Mouse (Mus musculus): ENCODE measurements at regions not wholly inside any gene's neighbourhood (a gene's known extent, or its start where the extent isn't known, plus 50 kb on each side); places are given as distances from the start of the nearest gene placed in this dataset.
A peak's percentile ranks its signal among the peaks of the same experiment; 100 is the strongest.

DNA sequence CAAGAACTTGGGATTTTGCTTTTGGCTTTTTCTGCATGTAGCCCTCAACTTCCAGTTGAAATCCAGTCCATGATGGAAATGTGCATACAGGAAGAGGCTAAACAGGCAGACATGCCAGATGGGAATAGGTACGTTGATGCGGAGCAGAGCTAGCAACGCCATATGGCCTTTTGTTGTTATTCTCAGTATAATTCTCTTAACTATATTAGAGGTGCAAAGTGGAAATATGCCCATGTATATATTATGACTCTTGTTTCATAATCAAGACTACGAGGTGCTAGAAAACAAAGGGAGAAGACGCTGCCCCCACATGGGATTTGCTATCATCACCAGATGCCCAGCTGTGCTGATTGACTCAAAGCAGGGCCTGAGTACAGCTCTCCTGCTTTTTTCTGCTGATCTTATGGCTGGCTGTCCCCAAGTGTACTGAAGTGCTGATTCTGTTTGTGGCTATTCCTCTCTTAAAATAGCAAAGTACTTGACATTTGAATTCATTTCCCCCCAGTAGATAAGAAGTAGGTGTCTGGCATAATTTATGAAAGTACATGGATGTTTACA is 159.7 kb upstream of the Tmtc4 start:
- Histone ChIP-seq H3K9ac (no peak overlapping the region), H3K4me2 (no peak overlapping the region), H3K9me3 (replicated peaks) (no peaks in the 10 kb centered on the region), H3K4me3 (replicated peaks) (no peak overlapping the region), H3K4me1 (replicated peaks) (no peaks in the 10 kb centered on the region), H3K27me3 (no peaks in the 10 kb centered on the region), H3K36me3 (no peaks in the 10 kb centered on the region), H3K27ac (no peak overlapping the region)
- DNase-seq = no peak
- WGBS (ENCODE audit: insufficient replicate concordance) = 56% methylated on average over 5 of the region's 5 CpGs
- ATAC-seq (ENCODE audit: low read depth) = no peak

DNA sequence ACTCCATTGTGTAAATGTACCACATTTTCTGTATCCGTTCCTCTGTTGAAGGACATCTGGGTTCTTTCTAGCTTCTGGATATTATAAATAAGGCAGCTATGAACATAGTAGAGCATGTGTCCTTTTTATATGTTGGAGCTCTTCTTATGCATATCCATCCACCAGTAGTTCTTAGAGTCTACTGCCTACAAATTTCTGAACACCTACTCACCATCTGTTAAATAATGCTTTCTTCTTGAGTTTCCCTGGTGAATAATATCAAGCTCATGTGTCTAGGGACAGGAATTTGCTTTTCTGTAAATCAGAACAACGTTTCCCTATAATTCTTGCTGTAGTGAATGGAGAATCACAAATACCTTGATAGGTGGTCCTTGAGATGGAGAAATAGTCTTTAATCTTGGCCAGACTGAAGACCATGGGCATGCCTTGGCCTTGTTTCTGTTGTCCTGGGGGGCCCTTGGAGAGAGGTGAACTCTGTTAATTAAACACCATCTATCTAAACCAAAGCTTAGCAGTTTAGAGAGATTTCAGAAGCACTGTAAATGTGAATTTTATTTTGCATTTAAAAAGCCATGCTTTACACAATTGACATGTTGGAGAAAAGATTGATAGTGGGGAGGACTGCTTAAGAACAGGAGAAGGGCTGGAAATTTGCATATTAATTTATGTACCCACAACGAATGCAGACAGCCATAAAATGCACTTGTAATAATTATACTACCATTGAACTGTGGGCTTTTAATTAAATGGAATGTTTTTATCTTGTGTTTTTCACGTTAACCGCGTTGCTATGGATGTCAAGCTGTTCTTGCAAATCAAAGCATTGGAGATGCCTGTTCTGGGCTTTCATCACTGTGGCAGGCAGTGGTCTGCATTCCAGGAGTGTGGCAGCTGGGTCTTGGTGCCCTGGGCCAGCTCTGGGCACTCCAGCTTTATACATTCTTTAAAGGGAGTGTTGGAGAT is 155.2 kb upstream of the Tmtc4 start:
- WGBS (ENCODE audit: insufficient replicate concordance) = 55% methylated on average over 6 of the region's 6 CpGs
- Histone ChIP-seq H3K4me1 (replicated peaks) (no peaks in the 10 kb centered on the region), H3K9ac (no peak overlapping the region), H3K27me3 (no peaks in the 10 kb centered on the region), H3K9me3 (replicated peaks) (no peaks in the 10 kb centered on the region), H3K4me2 (no peak overlapping the region), H3K4me3 (replicated peaks) (no peak overlapping the region), H3K36me3 (no peaks in the 10 kb centered on the region), H3K27ac (no peak overlapping the region)
- ATAC-seq (ENCODE audit: low read depth) = no peak
- no peak for DNase-seq

DNA sequence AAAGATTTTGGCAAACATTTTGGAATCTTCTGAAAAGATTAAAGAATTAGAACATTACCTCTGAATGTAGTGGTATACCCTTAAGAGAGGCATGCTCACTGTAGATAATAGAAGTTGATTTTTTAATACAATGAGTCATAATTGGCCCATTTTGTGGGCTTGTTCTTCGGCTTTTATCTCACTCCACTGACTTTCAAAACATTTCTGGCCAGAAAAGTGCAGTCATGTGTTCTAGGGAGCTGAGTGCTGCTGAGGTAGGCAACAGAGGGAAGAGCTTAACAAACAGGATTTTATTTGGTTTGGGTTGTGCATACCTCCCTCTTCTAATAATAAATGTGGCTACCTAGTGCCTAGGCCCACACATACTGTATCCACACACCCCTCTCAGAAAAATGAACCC is 150.1 kb upstream of the Tmtc4 start:
- 33% methylated on average over 1 of the region's 1 CpGs for WGBS (ENCODE audit: insufficient replicate concordance)
- no peaks in the 10 kb centered on the region for H3K4me1 ChIP-seq (replicated peaks)
- no peak for ATAC-seq (ENCODE audit: low read depth)

DNA sequence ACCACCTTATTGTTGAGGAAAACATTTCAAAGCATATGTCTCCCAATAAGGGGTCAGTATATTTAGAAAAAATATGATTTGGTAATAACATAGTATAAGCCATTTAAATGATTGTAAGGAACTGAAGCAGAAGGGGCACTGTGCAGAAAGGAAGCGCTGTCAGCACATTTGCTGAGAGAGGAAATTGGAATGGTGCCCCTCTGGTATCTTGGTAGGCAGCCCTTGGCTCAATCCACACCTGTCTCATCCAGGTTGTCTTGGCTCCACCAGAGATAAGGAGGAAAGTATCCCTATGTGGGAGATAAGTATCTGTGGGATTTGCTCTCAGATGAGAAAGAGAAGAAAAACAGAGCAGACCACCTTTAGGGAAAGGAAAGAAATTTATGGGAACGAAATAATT is 136.5 kb upstream of the Tmtc4 start:
- Histone ChIP-seq H3K4me3 (replicated peaks) (no peak overlapping the region), H3K4me1 (replicated peaks) (no peaks in the 10 kb centered on the region), H3K9me3 (replicated peaks) (0 out of 2 replicates have a peak, but pooled peaks cover 3% of the 10 kb centered on the region), H3K9ac (no peak overlapping the region), H3K27ac (no peak overlapping the region), H3K27me3 (no peaks in the 10 kb centered on the region), H3K36me3 (no peaks in the 10 kb centered on the region), H3K4me2 (no peak overlapping the region)
- no peak for DNase-seq
- 45% methylated on average over 2 of the region's 2 CpGs for WGBS (ENCODE audit: insufficient replicate concordance)
- no peak for ATAC-seq (ENCODE audit: low read depth)

More for the DNA sequence above, 150.1 kb upstream of the Tmtc4 start:
- H3K9ac ChIP-seq = no peak overlapping the region
- H3K27ac ChIP-seq = no peak overlapping the region
- no peak for DNase-seq
- H3K4me2 ChIP-seq = no peak overlapping the region
- H3K4me3 ChIP-seq (replicated peaks) = no peak overlapping the region
- H3K36me3 ChIP-seq = no peaks in the 10 kb centered on the region
- no peaks in the 10 kb centered on the region for H3K9me3 ChIP-seq (replicated peaks)
- no peaks in the 10 kb centered on the region for H3K27me3 ChIP-seq

DNA sequence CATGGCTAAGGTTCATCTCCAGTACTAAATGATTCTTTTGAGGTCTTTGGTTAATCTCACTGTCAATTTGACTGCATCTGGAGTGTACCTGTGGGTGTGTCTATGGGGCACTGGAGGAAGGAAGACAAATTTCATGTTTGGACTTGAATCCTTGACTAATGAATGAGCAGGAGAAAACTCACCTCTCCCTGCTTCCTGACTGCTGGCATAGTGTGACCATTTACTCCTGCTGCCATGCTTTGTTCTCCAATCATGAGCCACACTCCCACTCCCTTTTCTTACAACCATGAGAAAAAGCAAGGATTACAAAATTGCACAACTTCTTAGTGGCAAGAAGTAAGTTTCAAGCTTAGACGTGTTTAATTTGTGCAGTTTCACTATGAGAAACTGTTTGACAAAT is 132.5 kb upstream of the Tmtc4 start:
- 54% methylated on average over 1 of the region's 1 CpGs for WGBS (ENCODE audit: insufficient replicate concordance)
- Histone ChIP-seq H3K9ac (no peak overlapping the region), H3K4me1 (replicated peaks) (no peaks in the 10 kb centered on the region), H3K9me3 (replicated peaks) (no peaks in the 10 kb centered on the region), H3K4me3 (replicated peaks) (no peak overlapping the region), H3K4me2 (no peak overlapping the region), H3K27me3 (no peaks in the 10 kb centered on the region), H3K27ac (no peak overlapping the region), H3K36me3 (no peaks in the 10 kb centered on the region)
- ATAC-seq (ENCODE audit: low read depth) (no peak), DNase-seq (no peak)

DNA sequence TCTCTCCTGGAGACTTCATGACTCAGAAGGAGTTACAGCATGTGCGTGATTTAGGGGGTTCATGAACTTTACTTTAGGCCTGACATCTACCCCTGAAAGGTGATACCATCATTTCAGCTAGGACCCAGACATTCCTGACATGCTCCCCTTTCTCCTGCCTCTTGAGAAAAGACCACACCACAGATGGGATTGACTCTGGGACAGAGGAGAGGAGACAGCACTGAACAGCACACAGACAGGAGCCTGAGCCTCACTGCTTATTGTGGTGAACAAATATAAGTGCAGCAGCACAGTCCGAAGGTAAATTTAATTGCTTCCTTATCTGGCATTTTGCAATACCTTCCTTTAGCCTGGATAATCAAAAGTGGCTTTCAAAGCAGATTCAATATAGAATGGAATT is 126.7 kb upstream of the Tmtc4 start:
- Histone ChIP-seq H3K9me3 (replicated peaks) (no peaks in the 10 kb centered on the region), H3K4me2 (no peak overlapping the region), H3K4me3 (replicated peaks) (no peak overlapping the region), H3K27me3 (no peaks in the 10 kb centered on the region), H3K27ac (no peak overlapping the region), H3K4me1 (replicated peaks) (no peaks in the 10 kb centered on the region), H3K36me3 (no peaks in the 10 kb centered on the region), H3K9ac (no peak overlapping the region)
- no peak for DNase-seq
- WGBS (ENCODE audit: insufficient replicate concordance) = 52% methylated on average over 2 of the region's 2 CpGs
- ATAC-seq (ENCODE audit: low read depth) = no peak

DNA sequence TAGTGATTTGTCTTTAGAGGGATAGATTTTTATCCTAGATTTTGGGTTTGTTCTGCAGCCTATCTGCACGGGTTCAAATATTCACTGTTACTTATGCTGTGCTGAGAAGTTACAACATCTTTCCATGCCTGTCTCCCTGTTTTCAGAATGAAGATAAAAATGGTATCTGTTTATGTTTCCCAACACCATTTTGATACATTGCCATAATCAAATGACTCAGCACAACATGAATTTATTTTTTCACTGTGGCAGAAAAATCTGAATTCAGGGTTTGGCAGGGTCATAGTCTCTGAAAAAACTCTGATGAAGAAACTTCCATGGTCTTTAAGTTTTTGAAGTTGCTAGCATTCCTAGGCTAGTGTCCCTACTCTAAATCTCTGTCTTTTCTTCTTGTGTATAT is 116.5 kb upstream of the Tmtc4 start:
- 44% methylated on average over 1 of the region's 1 CpGs for WGBS (ENCODE audit: insufficient replicate concordance)
- H3K4me1 ChIP-seq (replicated peaks) = no peaks in the 10 kb centered on the region
- H3K4me3 ChIP-seq (replicated peaks) = no peak overlapping the region

DNA sequence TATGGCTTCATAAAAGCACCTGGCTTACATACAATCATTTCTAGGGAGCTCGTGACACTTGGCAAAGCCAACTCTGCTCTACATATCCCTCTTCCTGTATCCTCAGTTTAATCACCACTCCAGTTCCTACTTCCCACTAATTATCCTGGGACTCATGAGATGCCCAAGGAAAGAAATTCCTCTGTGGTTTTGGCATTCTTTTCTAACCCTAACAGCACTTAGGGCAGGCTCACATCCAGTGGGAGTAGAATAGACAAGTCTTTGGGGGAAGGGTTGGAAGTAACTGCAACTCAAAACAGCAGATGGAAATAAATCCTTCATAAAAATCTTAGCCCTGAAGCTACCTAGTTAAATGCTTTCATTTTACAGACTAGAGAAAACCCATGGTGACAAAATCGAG is 112.3 kb upstream of the Tmtc4 start:
- no peak overlapping the region for H3K27ac ChIP-seq
- no peak for ATAC-seq (ENCODE audit: low read depth)
- H3K36me3 ChIP-seq = no peaks in the 10 kb centered on the region
- 0 out of 2 replicates have a peak, but pooled peaks cover 2% of the 10 kb centered on the region for H3K9me3 ChIP-seq (replicated peaks)
- H3K4me2 ChIP-seq = no peak overlapping the region
- no peak overlapping the region for H3K4me3 ChIP-seq (replicated peaks)
- H3K9ac ChIP-seq = no peak overlapping the region
- no peaks in the 10 kb centered on the region for H3K4me1 ChIP-seq (replicated peaks)
- no peak for DNase-seq
- H3K27me3 ChIP-seq = no peaks in the 10 kb centered on the region
- 51% methylated on average over 2 of the region's 2 CpGs for WGBS (ENCODE audit: insufficient replicate concordance)

More for the DNA sequence above, 116.5 kb upstream of the Tmtc4 start:
- Histone ChIP-seq H3K27ac (no peak overlapping the region), H3K9ac (no peak overlapping the region), H3K36me3 (no peaks in the 10 kb centered on the region), H3K4me2 (no peak overlapping the region), H3K27me3 (no peaks in the 10 kb centered on the region), H3K9me3 (replicated peaks) (0 out of 2 replicates have a peak, but pooled peaks cover 3% of the 10 kb centered on the region)
- DNase-seq = no peak
- no peak for ATAC-seq (ENCODE audit: low read depth)

DNA sequence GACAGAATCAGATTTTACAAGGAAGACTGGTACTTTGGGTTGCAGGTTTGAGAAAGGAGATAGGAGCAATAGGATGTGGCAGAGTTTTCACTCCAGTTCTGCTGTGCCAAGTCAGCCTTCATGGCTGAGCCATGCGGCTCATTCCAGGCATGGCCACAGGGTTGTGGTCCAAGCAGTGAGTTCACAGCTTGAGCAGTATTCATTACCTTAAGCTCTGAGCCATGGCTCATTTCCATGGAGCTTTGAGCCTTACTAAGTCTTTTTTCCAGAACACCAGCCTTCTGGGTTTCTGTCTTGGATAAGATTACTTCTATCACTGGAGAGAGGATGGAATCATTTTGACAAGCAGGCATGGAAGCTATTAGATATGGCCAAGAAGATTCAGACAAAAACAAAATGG is 98.2 kb upstream of the Tmtc4 start:
- DNase-seq (no peak), ATAC-seq (ENCODE audit: low read depth) (no peak)
- 81% methylated on average over 1 of the region's 1 CpGs for WGBS (ENCODE audit: insufficient replicate concordance)

DNA sequence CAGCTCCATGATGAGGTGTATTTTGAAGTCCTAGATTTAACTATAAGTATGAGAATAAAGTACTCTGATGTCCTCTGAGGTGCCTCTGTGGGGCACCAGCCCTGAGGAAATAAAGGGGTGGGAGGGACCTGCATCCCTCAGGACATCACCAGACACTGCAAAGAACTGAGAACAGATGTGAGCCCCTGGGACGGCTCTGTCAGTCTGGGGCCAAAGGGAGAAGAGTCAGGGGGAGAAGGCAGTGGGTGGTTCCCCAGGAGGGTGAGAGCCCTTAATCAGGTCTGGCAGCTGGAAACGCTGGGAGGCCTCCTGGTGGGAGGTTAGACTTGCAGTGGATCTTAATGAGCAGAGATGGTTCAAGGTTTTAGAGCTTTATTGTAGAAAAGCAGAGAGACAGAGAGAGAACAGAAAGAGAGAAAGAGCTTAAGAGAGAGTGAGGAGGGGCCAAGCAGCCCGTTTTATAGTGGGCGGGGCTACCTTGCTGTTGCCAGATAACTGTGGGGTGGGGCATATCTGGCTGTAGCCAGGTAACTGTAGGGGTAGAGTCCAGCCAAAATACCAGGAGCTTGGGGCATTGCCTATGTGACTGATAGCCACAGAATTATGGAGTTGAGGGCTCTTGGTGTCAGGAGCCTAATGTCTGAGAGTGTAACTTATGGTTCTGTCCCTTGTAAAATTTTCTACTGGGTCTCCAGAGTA is 97.3 kb upstream of the Tmtc4 start:
- WGBS (ENCODE audit: insufficient replicate concordance) = 24% methylated on average over 4 of the region's 4 CpGs
- ATAC-seq (ENCODE audit: low read depth) = peak; percentile 87
- peak overlapping the region; percentile 14; the same call in 1 of the 2 replicates for H3K4me2 ChIP-seq

More for the DNA sequence above, 98.2 kb upstream of the Tmtc4 start:
- H3K27ac ChIP-seq = no peak overlapping the region
- no peak overlapping the region for H3K4me2 ChIP-seq
- H3K27me3 ChIP-seq = no peaks in the 10 kb centered on the region
- H3K4me1 ChIP-seq (replicated peaks) = peaks cover 22% of the 10 kb centered on the region
- no peak overlapping the region for H3K9ac ChIP-seq
- H3K36me3 ChIP-seq = no peaks in the 10 kb centered on the region
- no peaks in the 10 kb centered on the region for H3K9me3 ChIP-seq (replicated peaks)
- H3K4me3 ChIP-seq (replicated peaks) = no peak overlapping the region

DNA sequence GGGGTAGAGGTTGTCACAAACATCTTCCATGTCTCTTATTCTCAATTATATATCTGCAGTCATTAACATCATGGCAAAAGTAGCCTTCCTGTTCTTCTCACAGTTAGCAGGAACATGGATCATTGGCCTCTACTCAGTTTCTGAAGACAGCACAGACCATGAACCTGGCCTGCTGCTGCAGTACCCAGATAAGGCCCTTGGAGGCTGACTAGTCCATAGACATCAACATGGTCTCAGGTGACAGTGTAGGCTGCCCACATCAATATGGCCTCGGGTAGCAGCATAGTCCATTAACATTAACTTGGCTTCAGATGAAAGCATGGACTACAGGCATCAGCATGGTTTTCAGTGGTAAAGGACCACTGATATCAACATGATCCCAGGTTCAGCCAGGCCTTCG is 95.9 kb upstream of the Tmtc4 start:
- no peaks in the 10 kb centered on the region for H3K9me3 ChIP-seq (replicated peaks)
- H3K4me2 ChIP-seq = no peak overlapping the region
- no peaks in the 10 kb centered on the region for H3K36me3 ChIP-seq
- ATAC-seq (ENCODE audit: low read depth) (peak; percentile 70), DNase-seq (no peak)
- no peaks in the 10 kb centered on the region for H3K27me3 ChIP-seq
- peaks cover 22% of the 10 kb centered on the region for H3K4me1 ChIP-seq (replicated peaks)
- H3K27ac ChIP-seq = no peak overlapping the region
- 71% methylated on average over 2 of the region's 2 CpGs for WGBS (ENCODE audit: insufficient replicate concordance)
- no peak overlapping the region for H3K9ac ChIP-seq
- no peak overlapping the region for H3K4me3 ChIP-seq (replicated peaks)

More for the DNA sequence above, 97.3 kb upstream of the Tmtc4 start:
- H3K27ac ChIP-seq = no peak overlapping the region
- H3K27me3 ChIP-seq = no peaks in the 10 kb centered on the region
- no peaks in the 10 kb centered on the region for H3K9me3 ChIP-seq (replicated peaks)
- no peaks in the 10 kb centered on the region for H3K36me3 ChIP-seq
- peak; percentile 8 for DNase-seq
- H3K4me1 ChIP-seq (replicated peaks) = peaks cover 22% of the 10 kb centered on the region
- H3K4me3 ChIP-seq (replicated peaks) = no peak overlapping the region
- H3K9ac ChIP-seq = 0 out of 2 replicates have a peak overlapping the region, but pooled peaks have one; percentile 6
